Mouse (Mus musculus) v-Abl transformed pro-B cells (cell line): Measurements from ENCODE around the gene H2afy.

Experiments used
- in situ Hi-C, 2 experiments: fragments of 400-800 bp; cut with MboI; formaldehyde crosslinking; loops; one replicate each; pipeline ENCODE4 v1.15.1; 2025; ENCODE audit not compliant: unreplicated experiment in 2 of 2

H2afy gene

DNA sequence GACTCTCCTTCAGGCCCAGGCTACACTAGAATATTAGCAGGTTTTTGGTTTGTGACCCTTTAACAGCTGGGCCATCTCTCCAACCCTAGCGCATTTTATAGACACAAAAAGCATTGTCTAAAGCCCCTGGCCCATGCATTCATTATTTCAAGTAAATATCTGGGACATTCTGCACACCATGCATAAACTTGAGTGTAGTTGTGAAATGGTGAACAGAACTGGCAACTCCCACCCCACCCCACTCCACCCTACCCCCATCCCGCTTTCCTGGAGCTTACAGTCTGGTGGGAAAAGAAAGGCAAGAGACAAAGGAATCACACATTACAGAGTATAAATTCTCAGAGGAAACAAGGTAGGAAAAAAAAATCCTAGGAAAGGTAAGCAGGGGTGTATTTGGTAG is at the start of gene H2afy:
Gene H2afy (minus strand): TSS at position 162 of the 400 bp plus-strand sequence.
- in situ Hi-C loops = loop anchor here in 1 of 2 experiments (10.0 kb wide), 1 partner anchor 49 kb away; no protein-coding TSS in a partner anchor

DNA sequence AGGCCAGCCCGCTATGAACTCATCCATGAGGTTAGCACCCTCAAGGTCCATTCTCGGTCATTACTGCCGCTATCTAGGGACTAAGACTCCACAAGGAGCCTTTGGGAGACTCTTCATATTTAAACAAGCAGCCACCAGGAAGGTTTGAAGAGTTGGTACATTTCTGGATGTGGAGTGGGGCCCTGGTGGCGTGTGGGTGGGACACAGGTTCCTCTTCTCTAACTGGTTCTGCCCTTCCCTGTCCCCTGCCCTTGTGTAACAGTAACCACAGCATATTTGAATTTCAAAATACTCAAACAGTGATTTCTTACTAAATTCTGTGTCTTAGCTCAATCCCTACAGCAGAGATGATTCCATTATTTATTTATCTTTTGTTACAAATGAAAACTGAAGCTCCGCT is 47.5 kb upstream of the H2afy start:
- in situ Hi-C loops = loop anchor here in 1 of 2 experiments (10.0 kb wide), 1 partner anchor 49 kb away; the partner anchor contains the start of gene H2afy

DNA sequence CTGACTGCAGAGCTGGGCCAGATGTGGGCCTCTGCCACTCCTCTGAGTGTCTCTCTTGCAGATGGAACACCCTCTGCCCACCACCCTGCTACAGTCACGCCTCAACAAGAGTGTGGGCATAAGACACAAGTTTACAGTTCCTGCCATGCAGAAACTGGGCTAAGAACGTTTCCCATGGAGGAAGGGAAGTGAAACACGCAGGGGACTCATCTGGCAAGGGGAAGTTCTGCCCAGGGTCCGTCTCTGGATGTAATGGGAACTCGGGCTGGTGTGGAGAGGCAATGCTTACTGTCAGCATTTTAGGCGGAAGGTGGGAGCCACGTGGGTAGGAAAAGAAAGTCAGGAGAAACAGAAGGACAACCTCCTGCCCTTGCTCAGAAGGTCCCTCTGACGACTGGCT is 45.3 kb upstream of the H2afy start:
- in situ Hi-C loops = loop anchor here in 1 of 2 experiments (10.0 kb wide), 1 partner anchor 47 kb away; the partner anchor contains the start of gene H2afy

DNA sequence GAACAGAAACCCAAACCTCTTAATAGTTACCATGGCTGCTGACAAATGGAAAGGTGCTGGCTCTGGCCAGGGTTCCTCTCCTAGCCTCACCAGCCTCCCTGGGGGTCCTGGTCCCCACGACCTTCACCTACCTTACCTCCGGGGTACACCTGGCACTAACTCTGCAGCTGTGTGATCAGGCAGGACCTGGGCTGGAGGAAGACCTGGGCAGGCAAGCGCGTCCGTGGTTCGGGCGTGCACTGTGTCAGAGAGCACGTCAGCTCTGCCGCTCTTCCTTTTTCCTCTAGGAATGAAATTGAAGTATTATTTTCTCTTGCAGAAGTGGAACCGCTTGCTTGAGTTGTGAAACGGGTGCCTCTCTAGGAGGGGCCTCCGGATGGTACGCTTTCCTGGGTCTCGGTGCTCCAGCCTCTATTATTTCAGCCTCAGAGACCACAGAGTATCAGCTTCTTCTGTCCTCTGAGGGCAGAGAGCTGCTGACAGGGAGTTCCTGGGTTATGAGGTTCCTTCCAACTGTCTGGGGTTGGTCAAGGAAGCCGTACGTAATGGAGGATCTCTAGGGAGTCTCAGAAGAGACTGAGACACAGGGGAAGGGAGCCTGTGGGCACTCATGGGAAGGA is 42.4 kb upstream of the H2afy start, which contains the start of gene Tifab:
Gene Tifab (minus strand): TSS at position 470 of the 620 bp plus-strand sequence.
- in situ Hi-C loops = no loop called here

DNA sequence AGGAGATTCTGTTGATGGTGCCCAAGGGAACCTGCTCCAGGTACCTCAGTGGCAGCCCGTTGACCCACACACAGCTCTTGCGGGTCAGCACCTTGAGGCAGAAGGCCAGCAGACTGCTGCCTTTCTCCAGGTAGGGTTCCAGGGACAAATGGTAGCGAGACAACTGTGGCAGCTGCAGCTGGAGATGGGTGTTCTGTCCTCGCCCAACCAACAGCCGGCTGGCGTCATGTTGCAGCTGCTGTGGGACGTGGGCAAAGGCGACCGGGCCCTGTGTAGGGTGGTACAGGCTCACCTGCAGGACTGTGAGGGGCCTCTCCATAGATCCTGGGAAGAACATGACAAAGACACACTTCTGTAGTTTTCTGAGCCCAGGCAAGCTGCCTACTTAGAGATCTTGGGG is 40.1 kb upstream of the H2afy start:
- in situ Hi-C loops = no loop called here

DNA sequence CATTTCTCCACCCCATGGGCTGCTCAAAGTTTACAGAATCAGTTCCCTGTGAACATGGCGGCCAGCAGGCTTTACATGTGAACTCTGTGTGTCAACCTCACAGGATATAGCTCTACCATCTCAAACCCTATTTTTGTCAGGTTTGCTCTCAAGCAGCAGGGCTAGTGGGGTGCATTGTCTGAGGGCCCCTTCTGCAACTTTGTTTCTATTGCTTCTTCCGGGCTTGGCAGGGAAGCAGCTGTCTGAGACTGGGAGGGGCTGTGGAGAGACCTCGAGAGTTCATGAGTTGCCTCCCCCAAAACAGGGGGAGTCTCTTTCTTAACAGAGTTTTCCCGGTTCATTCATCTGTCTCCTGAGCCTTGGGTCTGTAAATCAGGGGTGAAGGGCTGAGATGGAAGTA is 39.7 kb upstream of the H2afy start:
- in situ Hi-C loops = no loop called here

DNA sequence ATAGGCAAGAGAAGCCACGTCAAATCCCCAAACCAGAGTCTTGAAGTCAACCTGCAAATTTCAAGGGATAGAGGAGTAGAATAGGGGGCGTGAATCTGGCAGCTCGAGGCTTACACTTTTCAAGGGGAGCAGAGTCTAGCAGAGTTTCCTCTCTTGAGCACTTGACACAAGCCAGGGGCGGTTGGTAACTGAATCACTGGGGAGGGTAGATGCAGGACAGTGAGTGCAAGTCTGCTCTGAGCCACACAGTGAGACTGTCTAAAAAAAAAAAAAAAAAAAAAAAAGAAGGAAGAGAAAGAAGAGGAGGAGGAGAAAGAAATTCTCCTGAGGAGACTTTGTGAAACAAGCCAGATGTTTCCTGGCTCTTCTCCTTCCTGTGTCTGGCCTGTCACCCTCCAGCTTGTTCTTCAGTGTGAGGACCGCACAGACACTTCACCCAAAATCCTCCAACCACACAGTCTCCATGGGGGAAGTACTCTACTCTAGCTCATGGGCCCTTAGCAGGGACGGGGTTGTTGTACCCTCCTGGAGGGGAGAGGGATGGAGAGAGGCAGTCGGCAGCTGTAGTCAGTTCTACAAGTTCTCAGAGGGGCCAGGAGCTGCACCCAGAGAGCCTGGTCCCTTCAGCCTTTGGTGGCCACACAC is 36.9 kb upstream of the H2afy start:
- in situ Hi-C loops = loop anchor here in 1 of 2 experiments (25.0 kb wide), 2 partner anchors 811 to 1486 kb away; partner anchors contain the start of genes Lman2, Rgs14 and Rnf44

DNA sequence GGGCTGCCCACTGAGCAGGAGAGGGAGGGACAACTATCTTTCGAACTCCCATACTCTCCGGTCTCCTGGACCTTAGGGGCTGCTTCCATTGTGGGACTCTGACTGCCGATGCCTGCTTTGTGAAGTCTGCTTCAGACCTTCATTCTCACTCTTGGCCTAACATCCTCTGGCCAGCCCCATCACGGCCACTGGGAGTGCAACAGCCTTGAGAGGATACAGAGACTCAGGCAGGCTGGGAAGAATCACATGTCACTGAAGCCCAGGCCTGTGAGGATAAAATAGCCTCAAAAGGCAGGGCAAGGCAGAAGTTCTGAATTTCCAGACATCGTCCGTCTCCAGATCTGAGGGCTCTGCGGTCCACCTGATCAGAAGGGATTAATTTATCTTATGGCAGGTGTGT is 35.9 kb upstream of the H2afy start:
- in situ Hi-C loops = loop anchor here in 1 of 2 experiments (25.0 kb wide), 2 partner anchors 810 to 1485 kb away; partner anchors contain the start of genes Lman2, Rgs14 and Rnf44

DNA sequence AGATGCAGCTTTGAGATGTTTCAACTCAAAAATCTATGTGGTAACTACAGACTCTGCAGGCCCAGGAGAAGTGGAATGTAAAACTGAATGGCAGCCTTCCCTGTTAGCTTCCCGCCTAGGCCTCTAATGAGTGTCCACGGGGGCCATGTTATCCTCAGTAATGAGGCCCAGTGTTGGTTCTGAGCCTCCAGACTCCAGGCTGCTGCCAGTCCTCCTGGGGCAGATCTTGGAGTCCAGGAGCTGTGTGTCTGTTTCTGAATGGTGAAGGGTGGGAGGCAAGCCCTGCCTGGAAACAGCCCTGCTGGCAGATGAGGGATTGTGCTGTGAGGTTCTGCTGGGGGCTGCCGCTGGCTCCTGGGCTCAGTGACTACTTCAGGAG is 32.2 kb upstream of the H2afy start:
- in situ Hi-C loops = loop anchor here in 1 of 2 experiments (25.0 kb wide), 2 partner anchors 806 to 1481 kb away; partner anchors contain the start of genes Lman2, Rgs14 and Rnf44

DNA sequence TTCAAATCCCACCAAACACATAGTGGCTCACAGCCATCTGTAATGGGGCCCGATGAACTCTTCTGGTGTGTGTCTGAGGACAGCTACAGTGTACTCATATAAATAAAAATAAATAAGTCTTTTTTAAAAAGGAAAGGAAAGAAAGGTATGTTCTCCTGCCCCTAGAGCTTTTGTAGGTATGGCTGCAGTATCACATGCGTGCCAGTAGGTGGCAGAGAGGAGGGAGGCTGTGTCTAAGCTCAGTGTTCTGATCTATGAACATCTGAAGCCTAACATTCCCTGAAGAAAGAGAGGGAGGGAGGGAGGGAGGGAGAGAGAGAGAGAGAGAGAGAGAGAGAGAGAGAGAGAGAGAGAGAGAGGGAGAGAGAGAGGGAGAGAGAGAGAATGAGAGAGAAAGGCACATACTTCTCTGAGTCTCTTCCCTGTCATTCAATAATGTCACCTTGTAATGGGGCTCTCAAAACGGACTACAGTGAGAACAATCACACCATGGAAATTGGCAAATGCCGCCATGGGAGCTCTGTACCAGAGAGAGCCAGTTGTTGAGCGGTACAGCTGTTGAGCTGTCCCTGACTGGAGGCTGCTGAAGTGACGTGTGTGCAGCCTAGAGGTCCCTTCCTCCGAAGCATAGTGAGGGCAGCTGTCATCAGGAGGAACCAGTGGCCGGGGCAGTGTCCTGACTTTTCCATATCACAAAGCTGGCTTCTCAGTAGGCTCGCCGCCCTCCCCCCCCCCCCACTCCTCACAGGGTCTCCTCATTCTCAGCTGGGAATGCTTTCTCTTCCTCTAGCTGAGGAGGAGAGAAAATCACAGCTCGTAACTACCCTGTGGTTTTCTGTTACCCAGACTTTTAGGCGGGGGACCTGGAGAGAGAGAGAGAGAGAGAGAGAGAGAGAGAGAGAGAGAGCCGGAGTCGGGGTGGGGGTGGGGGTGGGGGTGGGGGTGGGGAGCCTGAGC is 31.6 kb upstream of the H2afy start:
- in situ Hi-C loops = loop anchor here in 1 of 2 experiments (25.0 kb wide), 2 partner anchors 805 to 1480 kb away; partner anchors contain the start of genes Lman2, Rgs14 and Rnf44

DNA sequence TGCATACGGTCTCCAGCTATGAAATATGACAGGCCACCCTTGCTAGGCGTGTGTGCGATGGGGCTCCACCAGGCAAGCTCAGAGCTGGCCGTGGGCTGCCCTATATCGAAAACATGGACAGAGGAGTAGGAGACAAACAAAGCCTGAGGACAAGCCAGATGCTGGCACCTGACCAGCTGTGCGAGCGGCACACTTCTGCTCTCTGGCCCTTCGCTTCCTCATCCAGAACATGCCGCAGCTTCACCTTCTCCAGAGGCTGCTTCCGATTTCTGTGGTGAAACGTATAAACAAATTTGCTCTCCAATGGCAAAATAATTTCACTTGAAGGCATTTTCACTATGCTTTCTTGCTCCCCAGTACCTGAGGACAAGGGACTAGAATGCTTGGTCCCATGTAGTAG is 29.4 kb upstream of the H2afy start:
- in situ Hi-C loops = loop anchor here in 1 of 2 experiments (25.0 kb wide), 2 partner anchors 803 to 1478 kb away; partner anchors contain the start of genes Lman2, Rgs14 and Rnf44

DNA sequence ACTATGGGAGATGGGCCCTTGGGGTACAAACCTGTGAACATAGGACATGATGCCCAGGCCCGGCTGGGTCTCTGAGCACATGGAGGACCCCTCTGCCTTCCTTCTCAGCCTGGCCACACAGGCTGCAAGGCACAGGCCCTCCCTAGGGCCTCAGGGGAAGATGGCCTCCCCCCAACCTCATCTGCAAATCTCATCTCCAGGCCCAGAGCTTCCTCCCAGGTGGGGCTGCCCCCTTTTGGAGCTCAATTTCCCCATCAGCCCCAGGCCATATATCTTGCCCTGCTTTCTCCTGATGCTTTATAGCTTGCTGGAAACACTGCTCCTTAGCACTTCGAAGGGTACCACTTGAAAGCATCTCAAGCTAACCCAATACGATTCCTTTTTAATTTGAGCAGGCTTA is 28.2 kb upstream of the H2afy start:
- in situ Hi-C loops = loop anchor here in 1 of 2 experiments (25.0 kb wide), 2 partner anchors 802 to 1477 kb away; partner anchors contain the start of genes Lman2, Rgs14 and Rnf44

DNA sequence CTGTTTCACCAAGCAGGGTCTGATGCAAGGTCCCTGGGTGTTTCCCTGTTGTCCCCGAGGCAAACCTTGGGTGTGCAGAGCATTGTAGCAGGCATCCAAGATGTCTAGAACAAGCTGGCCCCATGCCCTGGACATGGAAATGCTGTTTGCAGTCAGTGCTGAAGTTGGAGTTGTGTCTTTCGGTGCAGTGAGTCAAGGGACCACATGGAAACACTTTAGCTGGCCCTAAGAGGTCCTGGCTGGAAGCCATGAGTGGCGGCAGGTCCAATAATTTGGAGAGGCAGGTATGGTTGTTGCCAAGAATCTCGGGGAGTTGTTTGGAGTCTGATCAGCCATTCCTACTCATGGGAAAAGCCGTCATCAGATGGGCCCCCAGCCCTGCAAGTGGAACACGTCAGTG is 27.6 kb upstream of the H2afy start:
- in situ Hi-C loops = loop anchor here in 1 of 2 experiments (25.0 kb wide), 2 partner anchors 801 to 1476 kb away; partner anchors contain the start of genes Lman2, Rgs14 and Rnf44

DNA sequence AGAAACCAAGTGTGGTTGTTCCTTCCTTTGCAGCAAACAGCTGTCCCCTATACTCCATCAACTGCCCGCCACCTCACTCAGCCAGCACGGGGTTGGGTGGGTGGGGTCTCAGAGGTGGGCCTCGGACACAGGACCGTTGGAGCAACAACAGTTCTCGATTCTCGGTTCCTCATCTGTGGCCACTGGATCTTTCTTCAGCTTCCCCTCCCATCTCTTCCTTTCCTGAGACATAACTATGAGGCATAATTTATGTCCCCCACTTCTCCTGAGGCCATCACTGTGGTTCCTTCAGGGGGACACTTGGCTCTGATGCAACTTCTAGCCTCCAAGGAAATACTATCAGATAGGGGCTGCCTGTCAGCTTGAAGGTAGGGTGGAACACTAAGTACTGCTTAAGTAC is 26.7 kb upstream of the H2afy start:
- in situ Hi-C loops = loop anchor here in 1 of 2 experiments (25.0 kb wide), 2 partner anchors 801 to 1476 kb away; partner anchors contain the start of genes Lman2, Rgs14 and Rnf44

DNA sequence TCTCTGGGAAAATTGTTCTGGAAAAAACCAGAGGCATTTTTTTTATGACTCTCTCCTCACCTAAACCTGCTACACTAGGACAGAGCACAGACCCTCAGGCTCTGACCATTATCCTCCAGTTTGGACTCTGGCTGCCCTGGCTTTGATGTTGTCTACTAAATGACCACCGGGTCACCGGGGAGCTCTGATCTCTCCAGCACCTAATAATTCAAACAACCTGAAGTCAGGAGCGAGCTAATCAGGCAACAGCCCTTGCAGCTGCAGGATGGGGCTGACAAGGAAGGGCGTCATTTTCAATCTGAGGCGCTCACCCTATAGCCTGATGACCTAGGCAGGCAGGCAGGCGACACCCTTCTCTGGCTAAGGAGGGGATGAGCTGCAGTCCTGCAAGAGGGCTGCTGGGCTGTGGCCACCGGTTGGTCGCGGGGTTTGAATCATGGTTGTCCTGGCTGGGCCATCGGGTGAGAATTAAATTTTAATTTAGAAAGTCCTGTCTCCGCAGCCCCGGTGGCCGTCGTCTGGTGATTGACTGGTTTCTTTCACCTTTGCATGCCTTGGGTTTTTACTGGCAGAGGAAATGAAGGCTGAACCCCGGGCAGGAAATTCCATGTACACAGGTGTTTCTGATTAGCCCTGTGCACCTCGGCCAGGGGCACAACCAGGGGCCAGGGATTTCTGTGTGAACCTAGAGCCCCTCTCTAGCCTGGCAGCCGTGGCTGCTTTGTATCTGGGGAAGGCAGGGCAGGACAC is 23.6 kb upstream of the H2afy start:
- in situ Hi-C loops = loop anchor here in 1 of 2 experiments (25.0 kb wide), 2 partner anchors 797 to 1472 kb away; partner anchors contain the start of genes Lman2, Rgs14 and Rnf44

DNA sequence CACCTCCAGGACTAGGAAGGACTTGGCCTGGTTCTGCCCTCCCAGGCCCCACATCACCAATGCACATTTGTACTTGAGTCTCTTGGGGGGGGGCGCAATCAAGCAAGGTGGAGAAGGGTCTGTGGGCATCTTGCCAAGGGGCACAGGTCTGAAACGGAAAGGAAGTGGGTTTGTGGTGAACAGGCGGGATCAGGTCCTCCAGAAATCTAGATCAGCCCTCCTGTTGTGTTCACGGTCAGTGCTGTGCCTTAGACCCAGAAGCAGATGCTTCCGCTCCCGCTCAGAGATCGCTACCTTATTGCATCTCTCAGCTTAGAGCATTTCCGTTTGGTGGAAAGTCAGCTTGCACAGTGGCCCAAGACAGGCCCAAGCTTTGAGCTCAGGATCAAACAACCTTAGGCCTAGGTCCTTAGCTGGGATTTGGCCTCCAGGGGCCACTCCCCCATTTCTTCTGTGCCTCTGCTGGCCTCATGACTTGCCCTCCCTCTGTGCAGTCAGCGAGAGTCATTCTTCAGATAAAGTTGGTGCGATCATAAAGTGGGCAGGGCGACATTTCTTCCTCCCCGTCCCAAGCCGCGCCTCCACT is 22.9 kb upstream of the H2afy start:
- in situ Hi-C loops = loop anchor here in 1 of 2 experiments (25.0 kb wide), 2 partner anchors 797 to 1472 kb away; partner anchors contain the start of genes Lman2, Rgs14 and Rnf44

DNA sequence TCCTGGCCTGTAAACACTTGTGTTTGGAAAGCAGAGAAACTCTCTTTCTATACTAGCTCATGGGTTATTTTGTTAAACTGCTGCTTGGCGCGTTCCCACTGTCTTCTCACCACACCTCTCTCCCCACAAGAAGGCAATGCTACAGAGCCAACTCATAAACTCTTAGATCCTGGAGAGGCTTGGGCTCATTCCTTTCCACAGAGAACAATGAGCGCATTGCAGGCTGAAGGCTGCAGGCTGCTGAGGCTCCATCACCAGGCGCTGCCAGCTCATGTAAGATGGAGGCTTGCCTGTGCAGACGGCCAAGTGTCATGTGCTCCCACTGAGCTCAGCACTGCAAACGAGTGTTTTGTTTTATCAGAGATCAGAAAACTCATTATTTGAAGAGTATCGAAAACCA is 19.5 kb upstream of the H2afy start:
- in situ Hi-C loops = loop anchor here in 1 of 2 experiments (25.0 kb wide), 2 partner anchors 793 to 1468 kb away; partner anchors contain the start of genes Lman2, Rgs14 and Rnf44

DNA sequence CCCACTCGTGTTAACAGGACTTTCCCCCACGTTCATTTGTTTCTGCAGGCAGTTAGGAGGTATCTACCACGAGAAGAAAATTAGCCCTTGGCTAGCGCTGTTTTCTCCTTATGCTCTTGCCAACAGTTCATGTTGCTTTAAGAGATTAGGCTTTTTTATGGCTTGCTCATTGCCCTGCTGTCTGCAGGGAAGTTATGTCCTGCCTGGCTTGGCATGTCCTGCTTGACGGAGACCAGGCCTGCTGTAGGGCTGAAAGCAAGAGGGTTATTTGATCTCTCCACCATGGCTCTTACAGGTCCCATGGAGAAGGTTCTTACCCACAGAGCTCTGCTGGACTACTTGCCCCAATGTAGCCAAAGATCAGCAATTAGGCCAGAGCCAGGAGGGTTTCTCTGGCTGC is 18.9 kb upstream of the H2afy start:
- in situ Hi-C loops = loop anchor here in 1 of 2 experiments (25.0 kb wide), 2 partner anchors 793 to 1468 kb away; partner anchors contain the start of genes Lman2, Rgs14 and Rnf44
